Mouse (Mus musculus) embryonic facial prominence, embryonic 12.5 days (tissue): ENCODE results near the gene Ctu2. TPM values are rescaled to one million over a fixed set of nuclear protein-coding genes. Genes with fewer than 3 reads are reported as not detected.

Experiments
- ATAC-seq: fragments of 200-750 bp; cut with Nextera tagmentation; 2 replicates; pipeline ENCODE4 v1.8.0; 2017; ENCODE audit not compliant: insufficient number of reproducible peaks, insufficient read depth, low FRiP score, low TSS enrichment
- H3K27ac ChIP-seq: fragments of 300-500 bp; sonication (generic); 2 replicates; pipeline ENCODE4 v1.5.1; 2016; ENCODE audit warnings: mild to moderate bottlenecking
- H3K27me3 ChIP-seq: fragments of 300-500 bp; sonication (generic); 2 replicates; pipeline ENCODE4 v1.6.1; 2016; ENCODE audit warnings: mild to moderate bottlenecking, moderate library complexity
- H3K36me3 ChIP-seq: fragments of 300-500 bp; sonication (generic); 2 replicates; pipeline ENCODE4 v1.6.1; 2016; ENCODE audit warnings: mild to moderate bottlenecking
- H3K4me1 ChIP-seq: fragments of 300-500 bp; sonication (generic); 2 replicates; pipeline ENCODE4 v1.6.1; 2016
- H3K4me2 ChIP-seq: fragments of 300-500 bp; sonication (generic); replicated peaks from 2 replicates; pipeline ENCODE4 v1.6.1; 2016; ENCODE audit warnings: mild to moderate bottlenecking, moderate library complexity
- H3K4me3 ChIP-seq: fragments of 300-500 bp; sonication (generic); 2 replicates; pipeline ENCODE4 v1.5.1; 2016; ENCODE audit warnings: mild to moderate bottlenecking
- H3K9ac ChIP-seq: fragments of 300-500 bp; sonication (generic); 2 replicates; pipeline ENCODE4 v1.6.1; 2016; ENCODE audit warnings: mild to moderate bottlenecking, moderate library complexity
- H3K9me3 ChIP-seq: fragments of 300-500 bp; sonication (generic); 2 replicates; pipeline ENCODE4 v1.6.1; 2016; ENCODE audit warnings: mild to moderate bottlenecking, moderate library complexity
- WGBS: fragments of 180-500 bp; shearing (Covaris S2); methylation state at CpG from one replicate; pipeline ENCODE4 v1.1.7; 2016; 5-methylcytosine and 5-hydroxymethylcytosine counted together
- polyA plus RNA-seq: library from polyadenylated mRNA; unstranded; fragments of >200 nt; fragmentation: Nextera tagmentation; extraction: Ambion mirVana; gene quantifications from 2 replicates; pipeline ENCODE4 v1.2.1, GENCODE M21; 2016

Ctu2 gene
- polyA plus RNA-seq, 1 experiment from 2014 or later: 69.9 TPM

DNA sequence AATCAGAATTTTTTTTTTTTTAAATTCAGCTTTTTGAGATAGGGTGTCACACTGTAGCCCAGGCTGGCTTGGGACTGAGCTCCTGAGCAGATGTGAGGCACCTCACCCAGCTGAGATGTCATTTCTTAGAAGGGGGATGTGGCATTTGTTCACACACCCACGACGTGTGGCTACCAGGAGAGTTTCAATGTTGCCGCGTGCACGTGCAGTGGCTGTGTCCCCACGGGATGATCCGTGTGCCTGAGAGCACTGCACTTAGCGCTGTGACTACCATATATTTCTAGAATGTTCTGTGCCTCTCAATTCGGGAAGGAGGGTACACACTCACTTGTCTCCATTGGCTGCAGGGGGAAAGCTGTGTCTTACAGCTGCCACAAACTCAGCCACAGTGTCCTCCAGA is 39.8 kb upstream of the Ctu2 start:
- peaks cover 59% of the 10 kb centered on the region for H3K36me3 ChIP-seq

DNA sequence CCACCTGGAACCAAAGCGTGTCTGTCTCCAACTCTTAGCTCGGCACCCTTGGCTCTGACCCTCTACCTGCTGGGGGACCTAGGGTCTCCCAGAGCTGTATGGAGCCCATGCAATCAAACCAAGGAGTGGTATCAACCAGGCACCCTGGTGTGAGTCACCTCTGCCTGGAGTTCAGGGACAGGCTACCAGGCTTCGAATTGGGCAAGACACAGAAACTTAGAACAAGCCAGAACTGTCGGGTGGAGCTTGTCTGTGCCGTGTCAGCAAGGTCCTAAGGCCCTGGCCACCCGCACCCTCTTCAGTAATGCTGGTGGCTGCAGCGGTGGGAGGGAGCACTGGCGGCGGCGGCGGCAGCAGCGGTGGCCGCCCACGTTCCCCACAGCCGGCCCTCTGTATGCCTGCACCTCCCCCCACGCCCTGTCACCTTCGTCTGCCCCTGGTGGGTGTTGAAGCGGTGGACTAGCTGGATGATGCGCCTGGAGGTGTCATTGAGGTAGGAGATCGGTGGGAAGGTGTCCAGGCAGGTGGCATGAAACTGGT is 39.3 kb upstream of the Ctu2 start:
- WGBS: 85% methylated on average over 20 of the region's 20 CpGs
- H3K36me3 ChIP-seq: peaks cover 59% of the 10 kb centered on the region
- H3K4me3 ChIP-seq: no peak overlapping the region
- 0 out of 2 replicates have a peak, but pooled peaks cover 3% of the 10 kb centered on the region for H3K9me3 ChIP-seq
- peaks cover 5% of the 10 kb centered on the region for H3K4me1 ChIP-seq
- no peaks in the 10 kb centered on the region for H3K27me3 ChIP-seq
- no peak for ATAC-seq
- no peak overlapping the region for H3K9ac ChIP-seq
- H3K27ac ChIP-seq: no peak overlapping the region
- H3K4me2 ChIP-seq: no peak overlapping the region

More for the DNA sequence above, 39.8 kb upstream of the Ctu2 start:
- H3K4me1 ChIP-seq: peaks cover 9% of the 10 kb centered on the region
- H3K27me3 ChIP-seq: no peaks in the 10 kb centered on the region
- no peak overlapping the region for H3K4me3 ChIP-seq
- H3K27ac ChIP-seq: no peak overlapping the region
- H3K4me2 ChIP-seq: no peak overlapping the region
- ATAC-seq: no peak
- WGBS: 91% methylated on average over 9 of the region's 9 CpGs
- H3K9me3 ChIP-seq: 0 out of 2 replicates have a peak, but pooled peaks cover 3% of the 10 kb centered on the region
- H3K9ac ChIP-seq: no peak overlapping the region

DNA sequence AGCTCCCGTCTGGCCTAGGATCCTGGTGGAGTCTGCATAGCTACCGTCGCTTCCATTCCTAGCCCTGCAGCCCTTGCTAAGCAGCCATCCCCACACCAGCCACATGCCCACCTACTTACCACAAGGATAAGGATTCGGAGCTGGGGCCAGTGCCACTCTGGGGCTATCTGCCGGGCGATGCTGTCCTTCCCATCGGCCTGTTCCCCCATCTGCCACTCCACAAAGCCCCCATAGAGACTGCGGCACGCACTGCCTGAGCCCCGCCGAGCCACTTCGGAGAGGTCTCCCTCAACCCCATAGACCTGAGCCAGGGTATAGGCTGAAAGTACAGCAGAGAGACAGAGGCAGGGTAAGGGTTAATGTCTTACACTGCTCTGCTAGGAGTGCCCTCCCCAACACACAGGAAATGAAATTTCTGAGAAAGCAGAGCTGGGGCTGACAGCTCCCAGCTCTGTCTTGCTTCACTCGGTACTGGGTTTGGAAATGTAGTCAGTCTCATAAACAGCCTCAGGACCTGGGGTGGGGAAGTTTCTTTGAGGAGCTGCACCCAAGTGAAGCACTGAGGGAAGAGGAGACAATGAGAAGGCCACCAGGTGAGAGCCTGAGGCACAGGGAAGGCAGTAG is 38.1 kb upstream of the Ctu2 start:
- no peak overlapping the region for H3K4me2 ChIP-seq
- 0 out of 2 replicates have a peak, but pooled peaks cover 3% of the 10 kb centered on the region for H3K9me3 ChIP-seq
- H3K27me3 ChIP-seq: no peaks in the 10 kb centered on the region
- no peak for ATAC-seq
- peaks cover 59% of the 10 kb centered on the region for H3K36me3 ChIP-seq
- peak overlapping the region; percentile 46; the same call in 1 of the 2 replicates for H3K27ac ChIP-seq
- no peak overlapping the region for H3K9ac ChIP-seq
- peaks cover 10% of the 10 kb centered on the region for H3K4me1 ChIP-seq
- 87% methylated on average over 13 of the region's 13 CpGs for WGBS
- no peak overlapping the region for H3K4me3 ChIP-seq

DNA sequence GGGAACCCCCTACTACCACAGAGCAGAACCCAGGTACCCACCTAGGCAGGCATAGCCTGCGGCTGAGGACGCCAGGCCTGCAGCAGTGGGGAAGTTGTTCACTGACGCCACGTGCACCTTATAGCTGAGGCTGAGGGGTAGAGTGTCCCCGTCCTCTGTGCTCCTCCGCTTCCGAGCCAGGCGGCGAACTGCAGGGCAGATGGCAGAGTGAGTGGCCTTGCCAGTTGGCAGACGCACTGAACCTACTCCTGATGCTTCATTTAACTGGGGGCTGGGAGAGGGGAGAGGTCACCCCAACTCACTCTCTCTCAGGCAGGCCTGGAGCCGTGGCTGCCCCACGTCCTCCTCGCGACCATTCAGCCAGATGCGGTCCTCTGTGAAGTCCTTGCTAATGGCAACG is 36.6 kb upstream of the Ctu2 start:
- Histone ChIP-seq H3K27me3 (no peaks in the 10 kb centered on the region), H3K9ac (no peak overlapping the region), H3K4me1 (peaks cover 10% of the 10 kb centered on the region), H3K4me2 (no peak overlapping the region), H3K27ac (no peak overlapping the region), H3K4me3 (no peak overlapping the region), H3K9me3 (0 out of 2 replicates have a peak, but pooled peaks cover 3% of the 10 kb centered on the region), H3K36me3 (peaks cover 52% of the 10 kb centered on the region)
- ATAC-seq: no peak
- 95% methylated on average over 16 of the region's 16 CpGs for WGBS

DNA sequence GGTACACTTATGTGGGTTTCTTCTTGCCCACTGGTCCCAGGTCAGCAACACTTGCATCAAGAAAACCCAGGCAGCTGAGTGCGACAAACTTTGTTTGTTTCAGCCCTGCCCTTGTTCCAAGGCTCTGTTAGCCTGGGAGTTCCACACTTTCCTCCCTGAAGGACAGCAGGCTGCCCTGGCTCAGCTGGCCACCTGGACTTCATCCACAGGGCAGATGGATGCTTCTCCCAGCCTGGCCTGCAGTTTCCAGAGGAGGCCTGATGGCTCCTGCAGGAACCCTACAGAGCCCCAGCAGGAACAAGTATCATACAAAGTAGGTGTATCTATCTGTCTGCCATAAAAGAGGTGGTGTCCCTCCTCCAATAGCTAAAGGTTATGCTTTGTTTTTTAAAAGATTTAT is 34.6 kb upstream of the Ctu2 start:
- H3K9ac ChIP-seq: no peak overlapping the region
- H3K27me3 ChIP-seq: no peaks in the 10 kb centered on the region
- H3K27ac ChIP-seq: no peak overlapping the region
- H3K4me2 ChIP-seq: no peak overlapping the region
- peaks cover 28% of the 10 kb centered on the region for H3K4me1 ChIP-seq
- H3K4me3 ChIP-seq: no peak overlapping the region
- H3K9me3 ChIP-seq: no peaks in the 10 kb centered on the region
- peaks cover 35% of the 10 kb centered on the region for H3K36me3 ChIP-seq
- 100% methylated on average over 1 of the region's 1 CpGs for WGBS
- ATAC-seq: no peak

DNA sequence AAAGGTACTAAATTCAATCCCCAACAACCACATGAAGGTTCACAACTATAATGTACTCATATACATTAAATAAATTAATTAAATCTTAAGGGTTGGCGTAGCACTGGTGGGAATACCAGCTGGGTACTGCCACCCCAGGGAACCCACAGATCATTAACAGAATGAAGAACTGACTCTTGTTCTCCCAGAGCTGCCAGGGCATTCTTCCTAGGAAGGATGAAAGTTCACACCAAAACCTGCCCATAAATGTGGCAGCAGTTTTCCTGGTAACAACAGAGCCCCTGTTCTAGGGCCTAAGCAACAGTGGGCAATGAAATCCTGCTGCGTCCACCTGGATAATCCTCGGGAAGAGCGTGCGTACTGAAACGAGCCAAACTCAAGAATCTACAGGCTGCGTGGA is 33.6 kb upstream of the Ctu2 start:
- peaks cover 24% of the 10 kb centered on the region for H3K36me3 ChIP-seq
- H3K9ac ChIP-seq: peak overlapping the region; percentile 75
- peaks cover 28% of the 10 kb centered on the region for H3K4me1 ChIP-seq
- H3K4me3 ChIP-seq: peak overlapping the region; percentile 60
- peak overlapping the region; percentile 69; the same call in 1 of the 2 replicates for H3K27ac ChIP-seq
- H3K27me3 ChIP-seq: no peaks in the 10 kb centered on the region
- H3K4me2 ChIP-seq: peak overlapping the region; percentile 96
- no peaks in the 10 kb centered on the region for H3K9me3 ChIP-seq
- ATAC-seq: no peak
- WGBS: 22% methylated on average over 7 of the region's 7 CpGs

DNA sequence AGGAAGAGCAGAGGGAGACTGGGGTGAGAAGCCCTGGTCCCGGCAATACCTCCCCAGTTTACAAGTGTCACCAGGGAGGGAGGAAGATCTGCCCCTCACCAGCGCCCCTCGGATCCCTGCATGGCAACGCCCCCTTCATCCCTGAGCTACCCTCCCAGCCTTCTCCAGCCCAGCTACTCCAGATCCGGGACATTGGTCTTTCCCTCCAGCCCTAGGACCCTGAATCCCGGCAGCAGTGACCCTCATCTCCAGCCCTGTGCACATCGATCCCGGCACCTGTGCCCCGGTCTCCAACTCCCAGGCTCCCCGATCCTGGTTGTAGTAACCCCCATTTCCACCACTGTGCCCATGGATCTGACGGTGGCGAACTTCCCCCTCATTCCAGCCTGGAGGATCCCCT is 33.2 kb upstream of the Ctu2 start:
- peaks cover 22% of the 10 kb centered on the region for H3K36me3 ChIP-seq
- peak; percentile 2; the same call in 1 of the 2 replicates for ATAC-seq

DNA sequence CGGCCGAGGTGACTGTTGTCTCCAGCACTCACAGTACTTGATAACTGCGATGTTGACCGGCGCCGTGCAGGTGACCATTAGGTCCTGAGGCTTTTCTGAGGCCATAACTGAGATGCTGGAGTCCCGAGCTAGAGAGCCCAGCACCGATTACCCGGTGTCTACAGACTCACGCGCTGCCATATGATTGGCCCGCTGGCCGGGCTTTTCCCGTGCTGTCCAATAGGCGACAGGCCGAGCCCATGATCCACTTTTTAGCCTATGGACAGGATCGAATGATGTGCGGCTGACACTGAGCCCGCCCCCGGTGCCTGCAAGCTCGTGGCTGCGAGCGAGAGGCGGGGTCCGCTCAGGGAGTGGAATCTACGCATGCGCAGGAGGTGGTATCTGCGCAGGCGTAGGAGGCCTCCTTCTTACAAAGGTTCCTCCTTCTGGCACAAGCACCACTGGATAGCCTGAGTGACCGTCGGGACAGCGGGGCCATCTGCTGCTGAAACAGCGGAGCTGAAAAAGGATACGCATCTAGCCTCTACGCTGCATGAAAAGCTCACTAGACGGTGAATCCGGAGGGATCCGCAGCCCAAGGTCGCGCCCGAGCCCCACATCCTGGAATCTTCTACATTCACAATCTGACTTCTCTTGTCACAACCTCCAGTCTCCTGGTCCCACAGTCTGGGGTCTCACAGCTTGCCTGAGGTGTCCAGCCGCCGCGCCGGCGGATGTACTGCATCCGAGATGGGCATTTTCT is 32.5 kb upstream of the Ctu2 start, which contains the start of gene Mvd:
Gene Mvd (minus strand): TSS at position 161 of the 745 bp plus-strand sequence.
- Histone ChIP-seq H3K4me2 (peak within 1 kb of the TSS; percentile 96), H3K9ac (peak within 1 kb of the TSS; percentile 80), H3K4me1 (peaks cover 28% of the 10 kb centered on the region), H3K9me3 (no peaks in the 10 kb centered on the region), H3K27ac (peak within 1 kb of the TSS; percentile 96), H3K4me3 (peak within 1 kb of the TSS; percentile 60), H3K36me3 (peaks cover 15% of the 10 kb centered on the region), H3K27me3 (no peaks in the 10 kb centered on the region)
- ATAC-seq: peak; percentile 98
- WGBS: under 1% methylated on average over 47 of the region's 47 CpGs

More for the DNA sequence above, 33.2 kb upstream of the Ctu2 start:
- Histone ChIP-seq H3K9me3 (no peaks in the 10 kb centered on the region), H3K27me3 (no peaks in the 10 kb centered on the region), H3K4me2 (peak overlapping the region; percentile 96), H3K4me3 (peak overlapping the region; percentile 60), H3K4me1 (peaks cover 28% of the 10 kb centered on the region), H3K27ac (peak overlapping the region; percentile 69), H3K9ac (peak overlapping the region; percentile 75)
- under 1% methylated on average over 12 of the region's 12 CpGs for WGBS

DNA sequence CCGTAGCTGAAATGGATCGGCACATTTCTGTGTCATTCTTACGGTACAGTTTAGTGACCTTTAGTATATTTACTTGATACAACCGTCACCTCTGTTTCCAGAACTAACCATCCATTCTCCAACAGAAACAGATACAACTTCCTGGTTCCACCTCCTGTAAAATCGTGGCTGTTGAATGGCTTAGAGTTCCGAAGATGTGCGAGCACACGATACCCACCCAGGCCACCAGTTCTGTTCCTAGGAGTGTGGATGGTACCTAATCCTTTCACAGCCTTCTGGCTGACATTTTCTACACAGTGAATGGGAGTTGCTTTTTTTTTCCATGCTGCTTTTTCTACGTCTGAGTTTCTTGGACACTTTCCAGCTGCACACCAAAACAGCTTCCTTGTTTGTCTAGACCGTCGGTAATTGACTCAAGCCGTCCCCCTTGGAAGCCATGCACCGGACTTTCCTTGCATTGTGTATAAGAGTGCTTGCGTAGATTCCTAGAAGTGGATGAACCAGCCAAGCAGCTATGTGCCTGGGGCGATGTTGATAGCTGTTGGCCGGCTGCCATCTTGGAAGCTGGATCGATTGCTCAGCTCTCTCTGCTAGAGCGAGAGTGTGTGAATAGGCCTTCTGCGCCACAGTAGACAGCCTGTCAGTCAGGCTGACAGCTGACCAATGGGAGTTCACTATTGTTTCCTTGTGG is 31.7 kb upstream of the Ctu2 start:
- H3K4me2 ChIP-seq: peak overlapping the region; percentile 53
- peak overlapping the region; percentile 80 for H3K9ac ChIP-seq
- no peaks in the 10 kb centered on the region for H3K9me3 ChIP-seq
- peaks cover 8% of the 10 kb centered on the region for H3K36me3 ChIP-seq
- peak overlapping the region; percentile 96 for H3K27ac ChIP-seq
- ATAC-seq: peak; percentile 10
- WGBS: 16% methylated on average over 19 of the region's 19 CpGs
- peak overlapping the region; percentile 60 for H3K4me3 ChIP-seq
- H3K4me1 ChIP-seq: peaks cover 28% of the 10 kb centered on the region
- 0 out of 2 replicates have a peak, but pooled peaks cover 3% of the 10 kb centered on the region for H3K27me3 ChIP-seq

DNA sequence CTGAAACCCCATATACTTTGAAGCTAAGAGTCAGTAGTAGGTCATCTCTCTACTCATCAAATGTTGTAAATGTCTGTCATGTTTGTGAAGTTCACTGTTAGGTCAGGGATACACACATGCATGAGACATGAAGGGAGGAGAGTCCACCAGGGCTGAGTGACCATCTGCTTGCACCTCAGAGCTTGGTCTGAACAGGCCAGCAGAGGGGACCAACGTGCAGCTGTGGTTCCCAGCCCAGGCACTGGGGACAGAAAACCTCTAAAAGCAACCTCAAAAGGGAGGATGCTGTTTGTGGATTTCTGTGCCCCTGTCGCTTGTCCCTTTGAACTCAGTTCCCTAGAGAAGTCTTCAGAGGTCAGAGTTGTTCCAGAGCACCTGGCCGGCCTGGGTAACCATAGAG is 30.7 kb upstream of the Ctu2 start:
- Histone ChIP-seq H3K9me3 (no peaks in the 10 kb centered on the region), H3K27me3 (0 out of 2 replicates have a peak, but pooled peaks cover 3% of the 10 kb centered on the region), H3K9ac (no peak overlapping the region), H3K4me2 (peak overlapping the region; percentile 53; the same call in 1 of the 2 replicates), H3K27ac (no peak overlapping the region), H3K36me3 (no peaks in the 10 kb centered on the region), H3K4me3 (no peak overlapping the region), H3K4me1 (peaks cover 28% of the 10 kb centered on the region)
- ATAC-seq: no peak
- WGBS: 64% methylated on average over 3 of the region's 3 CpGs

DNA sequence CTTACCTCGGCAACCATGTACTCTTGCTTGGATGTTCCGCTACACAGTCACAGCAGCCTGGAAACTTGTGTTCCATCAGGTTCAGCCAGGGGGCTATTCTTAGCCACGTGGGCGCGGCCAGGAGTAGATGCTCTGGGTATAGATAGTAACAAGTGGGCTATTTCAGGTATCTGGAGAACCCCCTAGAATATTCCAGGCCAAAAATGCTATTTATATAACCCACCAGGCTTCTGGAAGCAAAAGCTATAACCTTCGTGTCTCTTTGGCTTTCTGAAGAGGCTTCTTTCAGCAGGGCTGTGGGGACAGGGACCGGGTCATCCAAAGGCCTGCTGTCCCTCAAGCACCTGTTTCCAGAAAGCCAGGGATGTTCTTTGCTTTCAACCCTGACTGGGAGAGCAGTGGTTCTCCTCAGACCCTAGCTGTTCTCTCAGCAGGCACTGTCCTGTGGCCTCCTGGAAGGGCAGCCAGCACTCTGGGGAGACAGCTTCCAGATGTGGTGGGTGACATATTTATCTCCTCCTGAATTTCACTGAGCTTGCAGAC is 24.7 kb upstream of the Ctu2 start:
- Histone ChIP-seq H3K9ac (no peak overlapping the region), H3K36me3 (no peaks in the 10 kb centered on the region), H3K4me1 (no peaks in the 10 kb centered on the region), H3K27ac (no peak overlapping the region), H3K27me3 (peaks cover 8% of the 10 kb centered on the region; the same call in 1 of the 2 replicates), H3K4me2 (no peak overlapping the region), H3K9me3 (no peaks in the 10 kb centered on the region), H3K4me3 (no peak overlapping the region)
- WGBS: 77% methylated on average over 7 of the region's 7 CpGs
- no peak for ATAC-seq
